Mouse (Mus musculus) lung, adult 2 months (tissue): ENCODE results near the gene Tmem132b.

Source experiments
- CTCF ChIP-seq: fragments of 200-500 bp; IDR thresholded peaks from 2 replicates; pipeline ENCODE4 v1.5.1; 2011; ENCODE audit warnings: mild to moderate bottlenecking, low read length, control low read depth; ENCODE audit not compliant: insufficient read depth
- POLR2A ChIP-seq: fragments of 200-500 bp; IDR thresholded peaks from 2 replicates; pipeline ENCODE4 v1.6.1; 2011; ENCODE audit warnings: low read depth, mild to moderate bottlenecking, control low read depth, low read length, borderline replicate concordance; ENCODE audit errors: extremely low read depth

GRCm38 (mm10) chr5:125685681-125686331 lies 154.2 kb downstream of the Tmem132b start:
- TF ChIP-seq CTCF = no peak
- no peak for TF ChIP-seq POLR2A
